Mouse (Mus musculus) neural tube, embryonic 14.5 days (tissue): ENCODE data around the gene Fbxw19. TPM values are rescaled to one million over a fixed set of nuclear protein-coding genes. Genes with fewer than 3 reads are reported as not detected.
"Not testable (repeated sequence)": the region's sequence is repeated elsewhere in the genome, so short reads cannot be mapped to it uniquely, and the experiment has no call there.

Experiments
- ATAC-seq: fragments of 200-750 bp; cut with Nextera tagmentation; 2 replicates; pipeline ENCODE4 v1.8.0; 2017; ENCODE audit warnings: low read depth, mild to moderate bottlenecking, moderate TSS enrichment, moderate library complexity
- H3K27ac ChIP-seq: fragments of 300-500 bp; sonication (generic); 2 replicates; pipeline ENCODE4 v1.5.1; 2014; ENCODE audit warnings: low read depth, mild to moderate bottlenecking, control low read depth, low read length, moderate library complexity, mixed read lengths
- H3K27me3 ChIP-seq: fragments of 300-500 bp; sonication (generic); 2 replicates; pipeline ENCODE4 v1.6.1; 2014; ENCODE audit warnings: low read length; ENCODE audit not compliant: control insufficient read depth, insufficient read depth
- H3K36me3 ChIP-seq: fragments of 300-500 bp; sonication (generic); 2 replicates; pipeline ENCODE4 v1.6.1; 2014; ENCODE audit warnings: low read length, mixed read lengths; ENCODE audit not compliant: control insufficient read depth, insufficient read depth
- H3K4me1 ChIP-seq: fragments of 300-500 bp; sonication (generic); 2 replicates; pipeline ENCODE4 v1.6.1; 2014; ENCODE audit warnings: low read length; ENCODE audit not compliant: control insufficient read depth, insufficient read depth
- H3K4me2 ChIP-seq: fragments of 300-500 bp; sonication (generic); 2 replicates; pipeline ENCODE4 v1.6.1; 2014; ENCODE audit warnings: mild to moderate bottlenecking, low read depth, low read length, control low read depth
- H3K4me3 ChIP-seq: fragments of 300-500 bp; sonication (generic); 2 replicates; pipeline ENCODE4 v1.5.1; 2014; ENCODE audit warnings: low read depth, low read length, control low read depth, mixed read lengths
- H3K9ac ChIP-seq: fragments of 300-500 bp; sonication (generic); replicated peaks from 2 replicates; pipeline ENCODE4 v1.6.1; 2014; ENCODE audit warnings: low read depth, mild to moderate bottlenecking, control low read depth, low read length, mixed read lengths
- H3K9me3 ChIP-seq: fragments of 300-500 bp; sonication (generic); 2 replicates; pipeline ENCODE4 v1.6.1; 2016; ENCODE audit warnings: low read length; ENCODE audit not compliant: control insufficient read depth
- WGBS: fragments of 180-500 bp; shearing (Covaris S2); extraction: QIAGEN DNeasy Blood & Tissue Kit; methylation state at CpG from one replicate; pipeline ENCODE4 v1.1.7; 2014; 5-methylcytosine and 5-hydroxymethylcytosine counted together
- polyA plus RNA-seq: library from polyadenylated mRNA; unstranded; fragments of >200 nt; fragmentation: Nextera tagmentation; extraction: Ambion mirVana; gene quantifications from 2 replicates; pipeline ENCODE4 v1.2.1, GENCODE M21; 2014

Fbxw19 gene
- not detected in 2 replicates for polyA plus RNA-seq

GRCm38 (mm10) chr9:109495775-109496174, at the start of gene Fbxw19:
Fbxw19 (minus strand) TSS chr9:109495875.
- ATAC-seq, result not testable (repeated sequence)
- WGBS, result 93% methylated on average over 1 of the region's 1 CpGs

GRCm38 (mm10) chr9:109523385-109524064, 27.9 kb upstream of the Fbxw19 start:
- no peak overlapping the region for H3K4me2 ChIP-seq
- no peaks in the 10 kb centered on the region for H3K27me3 ChIP-seq
- H3K4me3 ChIP-seq, result no peak overlapping the region
- H3K9ac ChIP-seq, result no peak overlapping the region
- 83% methylated on average over 5 of the region's 5 CpGs for WGBS
- no peaks in the 10 kb centered on the region for H3K9me3 ChIP-seq
- no peaks in the 10 kb centered on the region for H3K4me1 ChIP-seq
- no peaks in the 10 kb centered on the region for H3K36me3 ChIP-seq
- no peak overlapping the region for H3K27ac ChIP-seq
- no peak for ATAC-seq

More at GRCm38 (mm10) chr9:109495775-109496174, at the start of gene Fbxw19:
- not testable (repeated sequence) for H3K4me3 ChIP-seq, H3K9me3 ChIP-seq, H3K27ac ChIP-seq, H3K9ac ChIP-seq, H3K36me3 ChIP-seq, H3K4me2 ChIP-seq, H3K27me3 ChIP-seq, H3K4me1 ChIP-seq

DNA sequence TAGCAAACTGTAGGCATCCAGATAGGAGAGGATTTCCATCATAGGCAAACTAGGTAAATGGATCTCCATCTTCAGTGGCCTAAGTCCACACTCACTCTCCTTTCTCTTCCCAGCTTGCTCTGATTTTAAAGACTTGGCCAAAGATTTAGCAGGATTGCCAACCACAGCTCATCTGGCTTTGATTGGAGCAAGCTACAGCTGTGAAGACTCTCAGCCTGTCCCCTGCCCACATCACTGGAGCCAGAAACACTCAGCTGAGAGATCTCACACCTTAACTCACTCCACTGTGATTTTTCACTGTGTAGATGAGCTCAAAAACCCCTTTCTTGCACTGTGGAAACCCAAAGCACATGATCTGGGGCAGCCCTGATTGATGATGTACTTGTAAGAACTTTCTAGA, 46.6 kb downstream of the Fbxw19 start, which contains the start of gene Fbxw16:
Fbxw16 (minus strand) TSS at position 101 of the 400 bp plus-strand sequence.
- Histone ChIP-seq H3K27me3 (no peaks in the 10 kb centered on the region), H3K4me1 (no peaks in the 10 kb centered on the region), H3K36me3 (no peaks in the 10 kb centered on the region), H3K27ac (no peak within 1 kb of the TSS), H3K4me2 (no peak within 1 kb of the TSS), H3K9ac (no peak within 1 kb of the TSS), H3K9me3 (no peaks in the 10 kb centered on the region), H3K4me3 (no peak within 1 kb of the TSS)
- ATAC-seq, result no peak

DNA sequence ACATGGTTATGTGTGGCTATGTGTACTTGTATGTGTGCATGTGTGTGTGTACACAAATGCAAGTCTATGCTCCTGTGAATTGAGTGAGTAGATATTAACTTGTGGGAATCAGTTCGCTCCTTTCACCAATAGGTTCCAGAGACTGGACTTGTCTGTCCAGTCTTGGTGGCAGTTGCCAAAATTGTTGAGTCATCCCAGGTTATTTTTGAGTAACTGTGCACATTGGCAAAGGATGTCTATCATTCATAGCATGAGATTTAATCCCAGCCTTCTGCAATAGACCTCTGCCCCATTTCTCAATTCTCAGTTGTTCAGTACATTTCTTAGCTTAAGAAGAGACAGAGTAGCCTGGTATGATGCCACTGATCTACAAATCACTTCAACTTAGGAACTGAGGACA, 62.7 kb downstream of the Fbxw19 start:
- Histone ChIP-seq H3K27ac (no peak overlapping the region), H3K9me3 (no peaks in the 10 kb centered on the region), H3K9ac (no peak overlapping the region), H3K4me1 (no peaks in the 10 kb centered on the region), H3K4me3 (no peak overlapping the region), H3K27me3 (no peaks in the 10 kb centered on the region), H3K4me2 (no peak overlapping the region), H3K36me3 (no peaks in the 10 kb centered on the region)
- WGBS, result 86% methylated on average over 1 of the region's 1 CpGs
- ATAC-seq, result no peak

Other genes with a start within 250 kb of the Fbxw19 start
- gene Fbxw14, start 208.2 kb downstream of the Fbxw19 start, polyA plus RNA-seq, result not detected in 2 replicates
- gene Fbxw28, start 156.2 kb downstream of the Fbxw19 start, polyA plus RNA-seq, result not detected in 2 replicates
- gene Fbxw22, start 91.6 kb downstream of the Fbxw19 start, polyA plus RNA-seq, result not detected in 2 replicates
- not detected in 2 replicates for gene Fbxw16, start 46.7 kb downstream of the Fbxw19 start, polyA plus RNA-seq
- not detected in 2 replicates for gene Fbxw15, start 72.4 kb upstream of the Fbxw19 start, polyA plus RNA-seq
- gene Fbxw24, start 130.2 kb upstream of the Fbxw19 start, polyA plus RNA-seq, result not detected in 2 replicates
- not detected in 2 replicates for gene Fbxw25, start 168.8 kb upstream of the Fbxw19 start, polyA plus RNA-seq
- gene Fbxw18, start 206.8 kb upstream of the Fbxw19 start, polyA plus RNA-seq, result not detected in 2 replicates